In the genomic region with DNA sequence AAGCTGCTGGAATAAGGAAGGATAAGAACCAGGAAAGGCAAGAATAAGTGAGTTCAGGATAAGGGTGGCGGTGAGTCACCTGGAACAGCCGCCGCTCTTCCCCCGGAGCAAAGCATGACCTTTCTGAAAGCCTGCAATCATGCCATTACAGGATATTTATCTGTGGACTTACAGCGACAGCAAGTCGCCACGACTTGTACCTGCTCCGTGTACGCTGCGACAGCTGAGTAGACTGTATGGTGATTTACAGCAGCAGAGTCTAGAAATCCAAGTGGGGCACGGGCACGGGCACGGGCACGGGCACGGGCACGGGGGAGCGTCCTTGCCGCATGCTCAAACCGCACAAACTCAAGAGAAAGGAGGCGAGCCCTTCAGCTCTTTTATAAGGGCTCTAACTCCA, we compare ENCODE assay signal across 20 mouse cellular contexts.
A peak's percentile ranks its signal among the peaks of the same experiment; 100 is the strongest.
DNase-seq lines count a peak whose midpoint lies in the region; ATAC-seq lines count a peak whose summit lies in the region.
"Had no signal": no experiment of that assay in that cellular context is flagged by ENCODE, and none has a peak within 500 bp of the region (broad histone marks: within the 10 kb centered on the region; RNA-seq: fewer than 3 reads in every experiment).

No protein-coding gene starts in this region.

- peaks cover 4% of the 10 kb centered on the region; the same call in 1 of the 2 replicates for H3K9me3 ChIP-seq in intestine, embryonic 16.5 days (ENCODE audit: control insufficient read depth, low read length)
- no peaks in the 10 kb centered on the region for H3K9me3 ChIP-seq in intestine, embryonic 15.5 days
- H3K9me3 ChIP-seq in lung, embryonic 15.5 days = no peaks in the 10 kb centered on the region
- H3K9me3 ChIP-seq: neural tube, embryonic 12.5 days had no signal

- DNase-seq in lung, postnatal 36 days = no peak
- peak; percentile 10 for DNase-seq in kidney, postnatal 14 days
- no peak for DNase-seq in gastrocnemius, postnatal 14 days
- DNase-seq in thymus, postnatal 36 days = no peak
- DNase-seq: cerebellum, adult 11-12 months; cerebellum, postnatal 36 days; heart, adult 11 months; heart, postnatal 36 days; lung, adult 2 months; thymus, postnatal 14 days had no signal

- 66% methylated on average over 20 of the region's 20 CpGs for WGBS in intestine, embryonic 16.5 days
- 60% methylated on average over 20 of the region's 20 CpGs for WGBS in intestine, embryonic 15.5 days
- WGBS in lung, embryonic 15.5 days = 77% methylated on average over 20 of the region's 20 CpGs

- H3K4me3 ChIP-seq in intestine, embryonic 16.5 days (ENCODE audit: low read length) = no peak overlapping the region
- H3K4me3 ChIP-seq in intestine, embryonic 15.5 days (replicated peaks) = no peak overlapping the region
- 0 out of 2 replicates have a peak overlapping the region, but pooled peaks have one; percentile 7 for H3K4me3 ChIP-seq in lung, embryonic 15.5 days
- H3K4me3 ChIP-seq: erythroblast, embryonic 14.5 days; heart, embryonic 13.5 days; neural tube, embryonic 12.5 days had no signal

- no peak overlapping the region for H3K9ac ChIP-seq in intestine, embryonic 16.5 days (ENCODE audit: low read depth, low read length)
- no peak overlapping the region for H3K9ac ChIP-seq in intestine, embryonic 15.5 days
- no peak overlapping the region for H3K9ac ChIP-seq in lung, embryonic 15.5 days
- H3K9ac ChIP-seq: heart, embryonic 13.5 days; neural tube, embryonic 12.5 days had no signal

- intact Hi-C loops in gastrocnemius, postnatal 14 days (cut with DNase I; ENCODE audit: low total_unique reads) = no loop called here

- H3K4me1 ChIP-seq in intestine, embryonic 16.5 days (ENCODE audit: control insufficient read depth, insufficient read depth, low read length) = no peaks in the 10 kb centered on the region
- no peaks in the 10 kb centered on the region for H3K4me1 ChIP-seq in intestine, embryonic 15.5 days (replicated peaks)
- no peaks in the 10 kb centered on the region for H3K4me1 ChIP-seq in lung, embryonic 15.5 days
- H3K4me1 ChIP-seq: heart, embryonic 13.5 days; neural tube, embryonic 12.5 days had no signal

- no peaks in the 10 kb centered on the region for H3K27me3 ChIP-seq in intestine, embryonic 16.5 days (replicated peaks; ENCODE audit: control insufficient read depth, insufficient read depth, low read length)
- H3K27me3 ChIP-seq in intestine, embryonic 15.5 days (replicated peaks) = no peaks in the 10 kb centered on the region
- no peaks in the 10 kb centered on the region for H3K27me3 ChIP-seq in lung, embryonic 15.5 days
- H3K27me3 ChIP-seq: heart, embryonic 13.5 days; neural tube, embryonic 12.5 days had no signal

- no peaks in the 10 kb centered on the region for H3K36me3 ChIP-seq in intestine, embryonic 16.5 days (ENCODE audit: control insufficient read depth, insufficient read depth, low read length)
- no peaks in the 10 kb centered on the region for H3K36me3 ChIP-seq in intestine, embryonic 15.5 days
- no peaks in the 10 kb centered on the region for H3K36me3 ChIP-seq in lung, embryonic 15.5 days
- H3K36me3 ChIP-seq: heart, embryonic 13.5 days; neural tube, embryonic 12.5 days had no signal

- ATAC-seq in intestine, embryonic 16.5 days = 0 out of 2 replicates have a peak, but pooled peaks have one; percentile 31
- ATAC-seq in intestine, embryonic 15.5 days = no peak; the same call in 1 of the 2 replicates
- no peak for ATAC-seq in lung, embryonic 15.5 days (ENCODE audit: borderline replicate concordance, extremely low read depth, low FRiP score, low TSS enrichment)
- peak; percentile 32 for ATAC-seq in CD4-positive, CD25-positive, alpha-beta regulatory T cell, adult 4 months
- ATAC-seq: forebrain, embryonic 14.5 days; hindbrain, embryonic 16.5 days had no signal

- H3K4me2 ChIP-seq in intestine, embryonic 16.5 days (ENCODE audit: low read depth, low read length) = 0 out of 2 replicates have a peak overlapping the region, but pooled peaks have one; percentile 19
- no peak overlapping the region for H3K4me2 ChIP-seq in intestine, embryonic 15.5 days (replicated peaks)
- H3K4me2 ChIP-seq in lung, embryonic 15.5 days = no peak overlapping the region; the same call in 1 of the 2 replicates
- H3K4me2 ChIP-seq: heart, embryonic 13.5 days; liver, embryonic 11.5 days; neural tube, embryonic 12.5 days had no signal

- H3K27ac ChIP-seq in intestine, embryonic 16.5 days (ENCODE audit: low read length) = no peak overlapping the region
- no peak overlapping the region for H3K27ac ChIP-seq in intestine, embryonic 15.5 days
- H3K27ac ChIP-seq in lung, embryonic 15.5 days = no peak overlapping the region
- H3K27ac ChIP-seq: heart, embryonic 13.5 days; neural tube, embryonic 12.5 days had no signal

Comparison
In these comparisons a context has a peak if more than half of its experiments do, and no peak if none do; other contexts are left out.
1. ATAC-seq: peak in intestine, embryonic 16.5 days (single experiment) and CD4-positive, CD25-positive, alpha-beta regulatory T cell, adult 4 months (single experiment); none in intestine, embryonic 15.5 days (single experiment) and lung, embryonic 15.5 days (single experiment).